Mouse (Mus musculus): ENCODE measurements around the gene Son. TPM values are rescaled to one million over a fixed set of nuclear protein-coding genes. Genes with fewer than 3 reads are reported as not detected.
A peak's percentile ranks its signal among the peaks of the same experiment; 100 is the strongest.

Gene Son
- polyA plus RNA-seq, 1 experiment: 67.5 TPM

- peaks cover 67% of the 10 kb centered on the region for H3K36me3 ChIP-seq (ENCODE audit: control insufficient read depth, insufficient read depth, low read length)
- H3K27me3 ChIP-seq (ENCODE audit: control insufficient read depth, insufficient read depth, low read length): no peaks in the 10 kb centered on the region
- 49% methylated on average over 5 of the region's 5 CpGs for WGBS
- no peak for TF ChIP-seq POLR2A (IDR thresholded peaks at IDR 0.05; ENCODE audit: low read depth, low read length)
- no peak for TF ChIP-seq CTCF (IDR thresholded peaks at IDR 0.05; ENCODE audit: extremely low read depth, insufficient read length, insufficient replicate concordance, low read depth, low read length)
- H3K4me3 ChIP-seq (ENCODE audit: low read depth, low read length): no peak overlapping the region
- no peaks in the 10 kb centered on the region for H3K4me1 ChIP-seq (ENCODE audit: control insufficient read depth, insufficient read depth, insufficient read length, low read length)
- no peak overlapping the region for H3K27ac ChIP-seq (ENCODE audit: insufficient read depth, low read depth, low read length)
These were observed 31.0 kb downstream of the Son start for GRCm38 (mm10) chr16:91678147-91678911.

GRCm38 (mm10) chr16:91680656-91681055 is 33.4 kb downstream of the Son start:
- H3K4me3 ChIP-seq (ENCODE audit: low read depth, low read length): no peak overlapping the region
- TF ChIP-seq POLR2A (IDR thresholded peaks at IDR 0.05; ENCODE audit: low read depth, low read length): no peak
- TF ChIP-seq CTCF (IDR thresholded peaks at IDR 0.05; ENCODE audit: extremely low read depth, insufficient read length, insufficient replicate concordance, low read depth, low read length): no peak
- H3K27me3 ChIP-seq (ENCODE audit: control insufficient read depth, insufficient read depth, low read length): no peaks in the 10 kb centered on the region
- peaks cover under 1% of the 10 kb centered on the region; the same call in 1 of the 2 replicates for H3K4me1 ChIP-seq (ENCODE audit: control insufficient read depth, insufficient read depth, insufficient read length, low read length)
- no peak overlapping the region for H3K27ac ChIP-seq (ENCODE audit: insufficient read depth, low read depth, low read length)
- peaks cover 61% of the 10 kb centered on the region for H3K36me3 ChIP-seq (ENCODE audit: control insufficient read depth, insufficient read depth, low read length)
- 67% methylated on average over 5 of the region's 5 CpGs for WGBS

- H3K27ac ChIP-seq (ENCODE audit: insufficient read depth, low read depth, low read length): peak overlapping the region; percentile 60
- 22% methylated on average over 5 of the region's 5 CpGs for WGBS
- H3K27me3 ChIP-seq (ENCODE audit: control insufficient read depth, insufficient read depth, low read length): no peaks in the 10 kb centered on the region
- TF ChIP-seq POLR2A (IDR thresholded peaks at IDR 0.05; ENCODE audit: low read depth, low read length) (no peak), CTCF (IDR thresholded peaks at IDR 0.05; ENCODE audit: extremely low read depth, insufficient read length, insufficient replicate concordance, low read depth, low read length) (no peak)
- no peak overlapping the region for H3K4me3 ChIP-seq (ENCODE audit: low read depth, low read length)
- peaks cover 5% of the 10 kb centered on the region; the same call in 1 of the 2 replicates for H3K4me1 ChIP-seq (ENCODE audit: control insufficient read depth, insufficient read depth, insufficient read length, low read length)
- peaks cover 29% of the 10 kb centered on the region for H3K36me3 ChIP-seq (ENCODE audit: control insufficient read depth, insufficient read depth, low read length)
These were observed 38.2 kb downstream of the Son start for GRCm38 (mm10) chr16:91685526-91685925.

GRCm38 (mm10) chr16:91686369-91686768 is 39.1 kb downstream of the Son start:
- Histone ChIP-seq H3K27me3 (ENCODE audit: control insufficient read depth, insufficient read depth, low read length) (no peaks in the 10 kb centered on the region), H3K4me3 (ENCODE audit: low read depth, low read length) (no peak overlapping the region), H3K36me3 (ENCODE audit: control insufficient read depth, insufficient read depth, low read length) (peaks cover 25% of the 10 kb centered on the region), H3K27ac (ENCODE audit: insufficient read depth, low read depth, low read length) (no peak overlapping the region), H3K4me1 (ENCODE audit: control insufficient read depth, insufficient read depth, insufficient read length, low read length) (peaks cover 5% of the 10 kb centered on the region; the same call in 1 of the 2 replicates)
- no peak for TF ChIP-seq CTCF (IDR thresholded peaks at IDR 0.05; ENCODE audit: extremely low read depth, insufficient read length, insufficient replicate concordance, low read depth, low read length)
- TF ChIP-seq POLR2A (IDR thresholded peaks at IDR 0.05; ENCODE audit: low read depth, low read length): no peak
- WGBS: 69% methylated on average over 5 of the region's 5 CpGs

- no peak for TF ChIP-seq POLR2A (IDR thresholded peaks at IDR 0.05; ENCODE audit: low read depth, low read length)
- no peak for TF ChIP-seq CTCF (IDR thresholded peaks at IDR 0.05; ENCODE audit: extremely low read depth, insufficient read length, insufficient replicate concordance, low read depth, low read length)
- H3K36me3 ChIP-seq (ENCODE audit: control insufficient read depth, insufficient read depth, low read length): peaks cover 10% of the 10 kb centered on the region
- 1% methylated on average over 49 of the region's 51 CpGs for WGBS
- H3K4me3 ChIP-seq (ENCODE audit: low read depth, low read length): peak overlapping the region; percentile 67
- no peaks in the 10 kb centered on the region for H3K27me3 ChIP-seq (ENCODE audit: control insufficient read depth, insufficient read depth, low read length)
- H3K4me1 ChIP-seq (ENCODE audit: control insufficient read depth, insufficient read depth, insufficient read length, low read length): peaks cover 5% of the 10 kb centered on the region; the same call in 1 of the 2 replicates
- peak overlapping the region; percentile 48; the same call in 1 of the 2 replicates for H3K27ac ChIP-seq (ENCODE audit: insufficient read depth, low read depth, low read length)
These were observed 40.8 kb downstream of the Son start for GRCm38 (mm10) chr16:91688023-91688618.

- under 1% methylated on average over 71 of the region's 71 CpGs for WGBS
These were observed 41.5 kb downstream of the Son start, which contains the start of gene Donson for GRCm38 (mm10) chr16:91688619-91689334. TSS of gene Donson (minus strand) at chr16:91688770.

More at GRCm38 (mm10) chr16:91688619-91689334, 41.5 kb downstream of the Son start, which contains the start of gene Donson:
- Histone ChIP-seq H3K27ac (ENCODE audit: insufficient read depth, low read depth, low read length) (peak within 1 kb of the TSS; percentile 65), H3K36me3 (ENCODE audit: control insufficient read depth, insufficient read depth, low read length) (peaks cover 8% of the 10 kb centered on the region), H3K4me1 (ENCODE audit: control insufficient read depth, insufficient read depth, insufficient read length, low read length) (peaks cover 5% of the 10 kb centered on the region; the same call in 1 of the 2 replicates), H3K27me3 (ENCODE audit: control insufficient read depth, insufficient read depth, low read length) (no peaks in the 10 kb centered on the region), H3K4me3 (ENCODE audit: low read depth, low read length) (peak within 1 kb of the TSS; percentile 67)
- TF ChIP-seq CTCF (IDR thresholded peaks at IDR 0.05; ENCODE audit: extremely low read depth, insufficient read length, insufficient replicate concordance, low read depth, low read length) (no peak), POLR2A (IDR thresholded peaks at IDR 0.05; ENCODE audit: low read depth, low read length) (peak; percentile 79)
